13 mouse cellular contexts compared by ENCODE assay signal in genomic region chr11:77851483-77852010, GRCm38 (mm10). TPM values are rescaled to one million over a fixed set of nuclear protein-coding genes. Genes with fewer than 3 reads are reported as not detected.
DNase-seq lines count a peak whose midpoint lies in the region; ATAC-seq and TF ChIP-seq lines count a peak whose summit lies in the region.
"Had no signal": no experiment of that assay in that cellular context is flagged by ENCODE, and none has a peak within 500 bp of the region (broad histone marks: within the 10 kb centered on the region; RNA-seq: fewer than 3 reads in every experiment).

No protein-coding gene starts in this region.

- WGBS in forebrain, embryonic 16.5 days = 50% methylated on average over 6 of the region's 6 CpGs
- WGBS in midbrain, embryonic 10.5 days = 82% methylated on average over 6 of the region's 6 CpGs
- 62% methylated on average over 6 of the region's 6 CpGs for WGBS in neural tube, embryonic 15.5 days
- 82% methylated on average over 6 of the region's 6 CpGs for WGBS in lung, postnatal 0 days

- H3K4me2 ChIP-seq in forebrain, embryonic 16.5 days (ENCODE audit: low read length) = peak overlapping the region; percentile 28; the same call in 1 of the 2 replicates
- H3K4me2 ChIP-seq in neural tube, embryonic 15.5 days = peak overlapping the region; percentile 38; the same call in 1 of the 2 replicates
- H3K4me2 ChIP-seq in lung, postnatal 0 days (replicated peaks; ENCODE audit: low read depth, low read length) = no peak overlapping the region
- H3K4me2 ChIP-seq: heart, embryonic 15.5 days; lung, embryonic 14.5 days had no signal

- H3K36me3 ChIP-seq in forebrain, embryonic 16.5 days (ENCODE audit: control insufficient read depth, insufficient read depth) = peaks cover 5% of the 10 kb centered on the region
- peaks cover 86% of the 10 kb centered on the region for H3K36me3 ChIP-seq in midbrain, embryonic 10.5 days
- H3K36me3 ChIP-seq in neural tube, embryonic 15.5 days = peaks cover 31% of the 10 kb centered on the region
- H3K36me3 ChIP-seq in lung, postnatal 0 days (ENCODE audit: insufficient read depth, low read length) = peaks cover 34% of the 10 kb centered on the region

- intact Hi-C loops in left cerebral cortex, adult 2 months (cut with DNase I) = no loop called here
- intact Hi-C loops in left cerebral cortex, postnatal 25 days (cut with DNase I) = no loop called here
- intact Hi-C loops in heart, postnatal 25 days (cut with DNase I) = no loop called here

- peak overlapping the region; percentile 72; the same call in 1 of the 2 replicates for H3K27ac ChIP-seq in left cerebral cortex, adult 2 months
- H3K27ac ChIP-seq in forebrain, embryonic 16.5 days (ENCODE audit: low read length) = peak overlapping the region; percentile 97
- peak overlapping the region; percentile 77; the same call in 1 of the 2 replicates for H3K27ac ChIP-seq in midbrain, embryonic 10.5 days (replicated peaks)
- peak overlapping the region; percentile 88 for H3K27ac ChIP-seq in neural tube, embryonic 15.5 days (replicated peaks)
- H3K27ac ChIP-seq in lung, postnatal 0 days (ENCODE audit: low read length) = no peak overlapping the region

- H3K4me1 ChIP-seq in forebrain, embryonic 16.5 days (replicated peaks; ENCODE audit: control insufficient read depth, insufficient read depth, low read length) = peaks cover 64% of the 10 kb centered on the region
- H3K4me1 ChIP-seq in midbrain, embryonic 10.5 days = peaks cover 59% of the 10 kb centered on the region
- peaks cover 90% of the 10 kb centered on the region for H3K4me1 ChIP-seq in neural tube, embryonic 15.5 days
- no peaks in the 10 kb centered on the region for H3K4me1 ChIP-seq in lung, postnatal 0 days (ENCODE audit: insufficient read depth, low read depth, low read length)

- peak; percentile 5; the same call in 1 of the 2 replicates for ATAC-seq in forebrain, embryonic 16.5 days
- ATAC-seq in neural tube, embryonic 15.5 days (ENCODE audit: low FRiP score) = 0 out of 2 replicates have a peak, but pooled peaks have one; percentile 11
- ATAC-seq in granulocyte monocyte progenitor cell, adult 5-6 weeks (replicated peaks; ENCODE audit: poor library complexity, severe bottlenecking) = no peak
- no peak for ATAC-seq in lung, postnatal 0 days

- DNase-seq in left cerebral cortex, adult 2 months (ENCODE audit: extremely low spot score in 1 of 2, low spot score in 2 of 2) = no peak
- no peak for DNase-seq in left cerebral cortex, postnatal 25 days (ENCODE audit: low spot score in 2 of 2)
- DNase-seq in midbrain, embryonic 10.5 days (ENCODE audit: low spot score) = no peak
- no peak for DNase-seq in lung, postnatal 0 days (ENCODE audit: low spot score)
- no peak for DNase-seq in heart, postnatal 25 days (ENCODE audit: low spot score)
- DNase-seq: adrenal gland, adult 8-10 months; kidney, postnatal 25 days had no signal

- H3K9me3 ChIP-seq in forebrain, embryonic 16.5 days (ENCODE audit: control insufficient read depth, low read length) = no peaks in the 10 kb centered on the region
- no peaks in the 10 kb centered on the region for H3K9me3 ChIP-seq in midbrain, embryonic 10.5 days (replicated peaks)
- H3K9me3 ChIP-seq in neural tube, embryonic 15.5 days (replicated peaks) = no peaks in the 10 kb centered on the region
- no peaks in the 10 kb centered on the region for H3K9me3 ChIP-seq in lung, postnatal 0 days (ENCODE audit: low read length)
- H3K9me3 ChIP-seq: G1E; heart, embryonic 15.5 days had no signal

- H3K4me3 ChIP-seq in left cerebral cortex, adult 2 months = no peak overlapping the region
- H3K4me3 ChIP-seq in forebrain, embryonic 16.5 days (replicated peaks; ENCODE audit: low read length) = no peak overlapping the region
- no peak overlapping the region for H3K4me3 ChIP-seq in midbrain, embryonic 10.5 days
- H3K4me3 ChIP-seq in neural tube, embryonic 15.5 days (replicated peaks) = no peak overlapping the region
- H3K4me3 ChIP-seq in lung, postnatal 0 days (ENCODE audit: low read depth, low read length) = no peak overlapping the region
- H3K4me3 ChIP-seq: heart, embryonic 15.5 days had no signal

- no peaks in the 10 kb centered on the region for H3K27me3 ChIP-seq in forebrain, embryonic 16.5 days (replicated peaks; ENCODE audit: control insufficient read depth, insufficient read depth, low read length)
- peaks cover 70% of the 10 kb centered on the region for H3K27me3 ChIP-seq in midbrain, embryonic 10.5 days (ENCODE audit: low read depth, poor library complexity, severe bottlenecking)
- no peaks in the 10 kb centered on the region for H3K27me3 ChIP-seq in neural tube, embryonic 15.5 days (replicated peaks)
- no peaks in the 10 kb centered on the region for H3K27me3 ChIP-seq in lung, postnatal 0 days (replicated peaks; ENCODE audit: insufficient read depth, low read length)
- H3K27me3 ChIP-seq: heart, embryonic 15.5 days had no signal

- H3K9ac ChIP-seq in forebrain, embryonic 16.5 days (replicated peaks; ENCODE audit: low read depth, low read length) = 0 out of 2 replicates have a peak overlapping the region, but pooled peaks have one; percentile 3
- H3K9ac ChIP-seq in neural tube, embryonic 15.5 days (replicated peaks) = 0 out of 2 replicates have a peak overlapping the region, but pooled peaks have one; percentile 38
- no peak overlapping the region for H3K9ac ChIP-seq in lung, postnatal 0 days (replicated peaks; ENCODE audit: low read depth)
- H3K9ac ChIP-seq: heart, embryonic 15.5 days; lung, embryonic 14.5 days had no signal

- no peak for TF ChIP-seq CTCF in left cerebral cortex, adult 2 months (IDR thresholded peaks at IDR 0.05)
- TF ChIP-seq CTCF in lung, postnatal 0 days (IDR thresholded peaks at IDR 0.05) = no peak

- TF ChIP-seq EP300 in lung, postnatal 0 days (IDR thresholded peaks at IDR 0.05) = no peak

RNA-seq across cellular contexts. Expression of gene Pipox, which starts 42.3 kb away (rescaled TPM):
- total RNA-seq in left cerebral cortex, adult 2 months (2021) = 1 to 10 TPM in 1 of 2 experiments, under 1 TPM in 1; 0.70 to 1.3 TPM
- under 1 TPM; 0.69 to 0.96 TPM for total RNA-seq in left cerebral cortex, postnatal 25 days (2021)
- polyA plus RNA-seq in forebrain, embryonic 16.5 days (2015; fragmentation: Nextera tagmentation; extraction: Ambion mirVana) = 8.6 and 12.6 TPM in 2 replicates
- polyA plus RNA-seq in midbrain, embryonic 10.5 days (2016; fragmentation: Nextera tagmentation; extraction: Ambion mirVana) = 9.0 and 16.5 TPM in 2 replicates
- polyA plus RNA-seq in neural tube, embryonic 15.5 days (2015; fragmentation: Nextera tagmentation; extraction: Ambion mirVana) = 5.4 and 5.5 TPM in 2 replicates
- not detected in 2 replicates for total RNA-seq in granulocyte monocyte progenitor cell, adult 5-6 weeks (2014; fragmentation: Nextera tagmentation)
- total RNA-seq in granulocyte monocyte progenitor cell, adult 5-6 weeks (2017) = 0.39 and 0.77 TPM in 2 replicates
- polyA plus RNA-seq in lung, postnatal 0 days (2015; fragmentation: Nextera tagmentation; extraction: Ambion mirVana) = 0.23 and 0.40 TPM in 2 replicates
- total RNA-seq in heart, postnatal 25 days (2021) = 1 to 10 TPM in 1 of 2 experiments, under 1 TPM in 1; 0.52 to 1.3 TPM
- total RNA-seq: G1E had no signal
- polyA plus RNA-seq: G1E had no signal

Comparison
In these comparisons a context has a peak if more than half of its experiments do, and no peak if none do; other contexts are left out.
1. ATAC-seq: peak in forebrain, embryonic 16.5 days (single experiment) and neural tube, embryonic 15.5 days (single experiment); none in granulocyte monocyte progenitor cell, adult 5-6 weeks (single experiment) and lung, postnatal 0 days (single experiment).